Mouse (Mus musculus) stomach, embryonic 14.5 days (tissue): ENCODE measurements around the gene Kntc1. TPM values are rescaled to one million over a fixed set of nuclear protein-coding genes. Genes with fewer than 3 reads are reported as not detected.
"Not testable (repeated sequence)": the region's sequence is repeated elsewhere in the genome, so short reads cannot be mapped to it uniquely, and the experiment has no call there.

Source experiments
- ATAC-seq: fragments of 200-750 bp; cut with Nextera tagmentation; 2 replicates; pipeline ENCODE4 v1.8.0; 2017; ENCODE audit warnings: low read depth, moderate TSS enrichment; ENCODE audit not compliant: insufficient number of reproducible peaks, insufficient read depth, low FRiP score
- H3K27ac ChIP-seq: fragments of 300-500 bp; sonication (generic); 2 replicates; pipeline ENCODE4 v1.5.1; 2014; ENCODE audit warnings: mild to moderate bottlenecking, low read length, moderate library complexity, mixed read lengths
- H3K27me3 ChIP-seq: fragments of 300-500 bp; sonication (generic); 2 replicates; pipeline ENCODE4 v1.6.1; 2014; ENCODE audit warnings: low read length, control low read depth, mixed read lengths; ENCODE audit not compliant: control insufficient read depth, insufficient read depth
- H3K36me3 ChIP-seq: fragments of 300-500 bp; sonication (generic); 2 replicates; pipeline ENCODE4 v1.6.1; 2014; ENCODE audit warnings: mild to moderate bottlenecking, control low read depth, low read length, moderate library complexity, mixed read lengths; ENCODE audit not compliant: control insufficient read depth, insufficient read depth
- H3K4me1 ChIP-seq: fragments of 300-500 bp; sonication (generic); 2 replicates; pipeline ENCODE4 v1.6.1; 2014; ENCODE audit warnings: low read length, control low read depth, mixed read lengths; ENCODE audit not compliant: control insufficient read depth, insufficient read depth
- H3K4me2 ChIP-seq: fragments of 300-500 bp; sonication (generic); replicated peaks from 2 replicates; pipeline ENCODE4 v1.6.1; 2014; ENCODE audit warnings: low read depth, low read length, control low read depth
- H3K4me3 ChIP-seq: fragments of 300-500 bp; sonication (generic); 2 replicates; pipeline ENCODE4 v1.5.1; 2014; ENCODE audit warnings: low read depth, low read length, control low read depth
- H3K9ac ChIP-seq: fragments of 300-500 bp; sonication (generic); replicated peaks from 2 replicates; pipeline ENCODE4 v1.6.1; 2014; ENCODE audit warnings: low read depth, mild to moderate bottlenecking, control low read depth, low read length, moderate library complexity, mixed read lengths
- H3K9me3 ChIP-seq: fragments of 300-500 bp; sonication (generic); 2 replicates; pipeline ENCODE4 v1.6.1; 2016; ENCODE audit warnings: low read depth, low read length, control low read depth; ENCODE audit not compliant: control insufficient read depth
- WGBS: fragments of 180-500 bp; shearing (Covaris S2); extraction: QIAGEN DNeasy Blood & Tissue Kit; methylation state at CpG from one replicate; pipeline ENCODE4 v1.1.7; 2014; 5-methylcytosine and 5-hydroxymethylcytosine counted together
- polyA plus RNA-seq: library from polyadenylated mRNA; unstranded; fragments of >200 nt; fragmentation: Nextera tagmentation; extraction: Ambion mirVana; gene quantifications from 2 replicates; pipeline ENCODE4 v1.2.1, GENCODE M21; 2014

Gene Kntc1
- polyA plus RNA-seq, 1 experiment from 2014 or later = 35.7 TPM

- Histone ChIP-seq H3K27me3 (no peaks in the 10 kb centered on the region), H3K27ac (no peak overlapping the region), H3K36me3 (peaks cover 79% of the 10 kb centered on the region), H3K9ac (no peak overlapping the region), H3K9me3 (no peaks in the 10 kb centered on the region), H3K4me2 (no peak overlapping the region), H3K4me1 (no peaks in the 10 kb centered on the region), H3K4me3 (no peak overlapping the region)
- ATAC-seq = no peak
- 94% methylated on average over 2 of the region's 2 CpGs for WGBS
Observed at GRCm38 (mm10) chr5:123730981-123731380, 18.5 kb upstream of the Kntc1 start.

DNA sequence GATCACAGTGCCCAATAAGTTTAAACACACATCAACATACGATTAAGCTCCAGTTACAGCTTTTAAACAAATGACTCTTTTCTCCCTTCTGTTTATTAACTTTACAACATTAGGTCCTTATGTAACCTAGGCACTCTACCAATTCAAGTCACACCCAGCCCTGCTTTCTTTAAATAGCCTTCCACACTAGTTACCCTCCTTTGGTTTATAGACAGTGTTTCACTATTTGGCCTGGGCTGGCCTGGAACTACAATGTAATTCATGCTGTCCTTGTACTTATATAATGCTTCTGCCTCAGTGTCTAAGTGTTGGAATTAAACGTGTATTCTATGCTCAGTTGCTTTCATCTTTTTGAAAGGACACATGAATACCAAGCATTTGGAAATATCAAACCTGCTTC lies 5.2 kb upstream of the Kntc1 start:
- Histone ChIP-seq H3K9ac (no peak overlapping the region), H3K27me3 (no peaks in the 10 kb centered on the region), H3K36me3 (peaks cover 48% of the 10 kb centered on the region), H3K4me2 (no peak overlapping the region), H3K9me3 (no peaks in the 10 kb centered on the region), H3K4me3 (no peak overlapping the region), H3K4me1 (peaks cover 13% of the 10 kb centered on the region; the same call in 1 of the 2 replicates), H3K27ac (no peak overlapping the region)
- 77% methylated on average over 2 of the region's 2 CpGs for WGBS
- no peak for ATAC-seq

DNA sequence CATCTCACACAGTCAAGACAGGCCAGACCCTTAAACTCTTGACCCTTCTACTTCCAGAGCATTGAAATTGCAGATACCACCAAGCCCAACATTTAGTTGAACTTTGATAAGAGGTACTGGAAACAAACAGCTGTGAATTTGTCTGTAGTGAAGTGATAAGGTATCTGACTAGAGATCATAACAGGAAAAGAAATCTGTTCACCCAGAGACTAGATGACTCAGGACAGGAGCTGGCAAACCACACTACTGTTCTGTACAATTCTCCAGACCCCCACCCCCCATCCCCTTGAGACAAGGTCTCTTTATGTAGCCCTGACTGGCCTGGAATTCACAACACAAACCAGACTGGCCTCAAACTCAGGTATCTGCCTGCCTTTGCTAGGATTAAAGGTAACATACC lies 3.3 kb upstream of the Kntc1 start:
- Histone ChIP-seq H3K27me3 (no peaks in the 10 kb centered on the region), H3K27ac (no peak overlapping the region), H3K36me3 (peaks cover 31% of the 10 kb centered on the region), H3K4me1 (peaks cover 18% of the 10 kb centered on the region), H3K9me3 (no peaks in the 10 kb centered on the region), H3K9ac (no peak overlapping the region), H3K4me2 (peak overlapping the region; percentile 65), H3K4me3 (no peak overlapping the region)
- no peak for ATAC-seq

- Histone ChIP-seq H3K36me3 (peaks cover 23% of the 10 kb centered on the region), H3K4me2 (peak overlapping the region; percentile 65), H3K27me3 (no peaks in the 10 kb centered on the region), H3K27ac (no peak overlapping the region), H3K9ac (peak overlapping the region; percentile 31), H3K9me3 (no peaks in the 10 kb centered on the region), H3K4me1 (peaks cover 18% of the 10 kb centered on the region), H3K4me3 (peak overlapping the region; percentile 85)
- no peak for ATAC-seq
- 14% methylated on average over 7 of the region's 7 CpGs for WGBS
Observed at GRCm38 (mm10) chr5:123747604-123748003, 1.9 kb upstream of the Kntc1 start.

DNA sequence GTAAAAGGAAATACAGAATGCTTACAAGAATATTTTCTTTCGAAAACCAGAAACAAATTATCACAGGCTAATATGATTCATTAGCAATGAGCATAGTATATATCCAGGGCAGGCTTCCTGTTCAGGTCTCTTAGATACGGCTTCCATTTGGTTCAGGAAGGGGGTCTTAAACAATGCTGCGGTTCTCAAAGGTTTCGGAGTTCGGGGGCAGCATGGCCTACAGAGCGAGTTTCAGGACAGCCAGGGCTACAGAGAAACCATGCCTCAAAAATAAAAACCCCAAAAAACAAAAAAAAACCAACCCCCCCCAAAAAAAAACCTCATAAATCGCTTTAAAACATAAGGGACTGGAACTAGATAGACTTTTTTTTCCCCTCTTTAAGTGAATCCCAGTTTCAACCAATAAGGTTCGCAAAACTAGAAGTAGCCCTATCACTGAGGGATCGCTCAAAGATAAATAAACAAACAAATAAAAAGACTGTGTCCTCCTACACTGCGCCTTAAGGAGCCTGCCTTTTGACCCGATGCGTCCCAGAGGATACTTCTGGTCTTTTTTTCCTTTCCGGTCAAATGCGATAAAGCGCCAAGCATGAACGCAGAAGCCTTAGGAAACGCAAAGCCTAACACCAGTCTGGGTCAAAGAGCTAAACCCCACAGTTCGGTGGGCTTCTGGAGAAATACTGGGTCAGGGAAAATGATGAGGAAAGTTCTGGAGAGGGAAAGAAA lies 1.0 kb upstream of the Kntc1 start:
- ATAC-seq = no peak
- WGBS = under 1% methylated on average over 18 of the region's 18 CpGs
- Histone ChIP-seq H3K4me2 (peak overlapping the region; percentile 65), H3K4me1 (peaks cover 18% of the 10 kb centered on the region), H3K27me3 (no peaks in the 10 kb centered on the region), H3K9me3 (no peaks in the 10 kb centered on the region), H3K9ac (peak overlapping the region; percentile 79), H3K4me3 (peak overlapping the region; percentile 85), H3K36me3 (peaks cover 15% of the 10 kb centered on the region), H3K27ac (peak overlapping the region; percentile 99)

GRCm38 (mm10) chr5:123765506-123765905 lies 16.0 kb downstream of the Kntc1 start:
- Histone ChIP-seq H3K4me1 (no peaks in the 10 kb centered on the region), H3K27ac (no peak overlapping the region), H3K9me3 (no peaks in the 10 kb centered on the region), H3K27me3 (no peaks in the 10 kb centered on the region), H3K4me3 (no peak overlapping the region), H3K36me3 (peaks cover 46% of the 10 kb centered on the region), H3K9ac (no peak overlapping the region), H3K4me2 (no peak overlapping the region)
- ATAC-seq = no peak
- WGBS = 89% methylated on average over 11 of the region's 11 CpGs

GRCm38 (mm10) chr5:123766455-123766854 lies 16.9 kb downstream of the Kntc1 start:
- H3K27me3 ChIP-seq, H3K27ac ChIP-seq, ATAC-seq, H3K4me3 ChIP-seq, H3K4me1 ChIP-seq, H3K9ac ChIP-seq, H3K9me3 ChIP-seq, H3K4me2 ChIP-seq: not testable (repeated sequence)
- H3K36me3 ChIP-seq = peaks cover 55% of the 10 kb centered on the region
- WGBS = 92% methylated on average over 11 of the region's 11 CpGs

DNA sequence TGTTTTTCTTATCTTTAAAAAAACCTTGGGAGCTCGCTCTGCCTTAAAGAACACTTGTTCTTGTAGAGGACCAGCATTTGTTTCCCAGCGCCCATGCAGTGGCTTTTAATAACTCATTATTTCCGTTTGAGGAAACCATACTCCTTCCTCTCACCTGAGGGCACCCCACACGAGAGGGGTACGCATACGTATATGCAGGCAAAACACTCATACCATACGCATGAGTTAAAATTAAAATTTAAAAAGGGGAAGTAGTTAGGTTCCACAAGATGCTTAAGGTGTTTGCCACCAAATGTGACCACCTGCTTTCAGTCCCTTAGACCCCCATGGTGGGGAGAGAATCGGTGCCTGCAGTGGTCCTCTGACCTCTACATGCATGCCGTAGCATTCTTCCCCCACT lies 23.9 kb downstream of the Kntc1 start:
- WGBS = 93% methylated on average over 9 of the region's 9 CpGs
- H3K27me3 ChIP-seq = no peaks in the 10 kb centered on the region
- no peak overlapping the region for H3K9ac ChIP-seq
- peaks cover 53% of the 10 kb centered on the region for H3K36me3 ChIP-seq
- H3K27ac ChIP-seq = no peak overlapping the region
- ATAC-seq = no peak
- H3K4me3 ChIP-seq = no peak overlapping the region
- no peaks in the 10 kb centered on the region for H3K4me1 ChIP-seq
- H3K9me3 ChIP-seq = no peaks in the 10 kb centered on the region
- no peak overlapping the region for H3K4me2 ChIP-seq

DNA sequence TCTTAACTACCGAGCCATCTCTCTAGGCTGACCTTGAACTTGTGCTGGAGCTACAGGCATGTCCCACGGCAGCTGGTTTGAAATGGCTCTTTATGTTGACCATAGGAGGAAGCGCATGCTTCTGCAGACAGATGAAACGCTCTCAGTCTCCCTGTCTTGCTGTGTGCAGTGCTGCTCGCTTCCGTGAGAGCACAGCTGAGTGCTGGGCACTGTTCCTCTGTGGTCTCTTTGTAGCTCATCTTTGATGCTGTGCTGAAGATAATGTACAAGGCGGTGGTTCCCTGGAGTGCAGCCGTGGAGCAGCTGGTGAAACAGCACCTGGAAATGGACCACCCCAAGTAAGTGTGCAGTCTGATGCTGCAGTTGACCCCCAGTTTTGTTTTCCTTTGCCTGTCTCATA lies 31.2 kb downstream of the Kntc1 start:
- WGBS = 88% methylated on average over 8 of the region's 8 CpGs
- no peak overlapping the region for H3K4me2 ChIP-seq
- H3K27ac ChIP-seq = no peak overlapping the region
- no peak for ATAC-seq
- peaks cover 65% of the 10 kb centered on the region for H3K36me3 ChIP-seq
- no peaks in the 10 kb centered on the region for H3K9me3 ChIP-seq
- no peaks in the 10 kb centered on the region for H3K27me3 ChIP-seq
- H3K4me3 ChIP-seq = no peak overlapping the region
- no peak overlapping the region for H3K9ac ChIP-seq
- H3K4me1 ChIP-seq = no peaks in the 10 kb centered on the region
